Mouse (Mus musculus): ENCODE results near the gene Vmn2r53.
"Not testable (repeated sequence)": the region's sequence is repeated elsewhere in the genome, so short reads cannot be mapped to it uniquely, and the experiment has no call there.

The Vmn2r53 gene

GRCm38 (mm10) chr7:12608688-12609087 is at the start of gene Vmn2r53:
Gene Vmn2r53, minus strand, starts transcription at chr7:12608788.
- no peak for DNase-seq (ENCODE audit: low spot score)

- not testable (repeated sequence) for DNase-seq (ENCODE audit: low spot score)
Observed at GRCm38 (mm10) chr7:12640219-12640618, 31.6 kb upstream of the Vmn2r53 start, which contains the start of gene Vmn2r54. Gene Vmn2r54, minus strand, starts transcription at chr7:12640319.

Measured in embryo, embryonic 10.5 days (tissue).